20 mouse cellular contexts compared by ENCODE assay signal in the genomic region with DNA sequence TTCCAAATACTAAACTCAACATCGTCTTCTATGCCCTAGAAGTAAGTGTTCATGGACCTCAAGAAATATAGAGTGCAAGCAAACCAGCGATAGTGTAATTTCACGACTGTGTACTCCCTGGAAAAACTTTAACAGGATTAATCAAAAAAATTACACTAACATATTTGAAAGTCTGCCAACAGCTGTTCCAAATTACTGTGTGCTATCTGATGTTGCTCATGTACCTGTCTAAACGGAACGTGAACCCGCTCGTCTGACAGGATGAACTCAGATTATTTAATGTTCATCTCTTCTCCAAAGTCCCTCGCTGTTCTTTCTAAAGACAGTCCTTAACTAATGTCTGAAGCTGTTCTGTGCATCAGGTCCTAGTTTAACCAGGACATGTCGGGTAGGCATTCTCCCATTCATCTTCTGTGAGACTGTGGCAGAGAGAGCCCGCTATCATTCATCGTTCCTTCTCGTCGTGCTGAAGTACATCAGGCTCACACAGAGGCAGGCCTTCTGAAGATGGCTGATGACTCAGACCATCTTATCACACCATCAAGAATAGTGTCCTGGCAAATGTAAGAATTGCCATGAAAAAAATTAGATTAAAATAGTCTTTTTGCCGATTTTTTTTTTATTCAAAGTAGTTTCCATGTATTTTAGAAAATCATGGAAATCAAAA.
DNase-seq lines count a peak whose midpoint lies in the region; TF ChIP-seq lines count a peak whose summit lies in the region.
"Had no signal": no experiment of that assay in that cellular context is flagged by ENCODE, and none has a peak within 500 bp of the region (broad histone marks: within the 10 kb centered on the region; RNA-seq: fewer than 3 reads in every experiment).

No protein-coding gene starts in this region.

- H3K27me3 ChIP-seq in kidney, adult 2 months (replicated peaks; ENCODE audit: control insufficient read depth, insufficient read depth, low read length) = no peaks in the 10 kb centered on the region
- H3K27me3 ChIP-seq: embryonic facial prominence, embryonic 15.5 days; heart, embryonic 12.5 days; intestine, embryonic 15.5 days had no signal

- no peak overlapping the region for H3K27ac ChIP-seq in kidney, adult 2 months (ENCODE audit: insufficient read depth, low read depth, low read length)
- H3K27ac ChIP-seq: embryonic facial prominence, embryonic 15.5 days; forebrain, embryonic 10.5 days; heart, adult 2 months; hindbrain, embryonic 10.5 days; hindbrain, embryonic 14.5 days; intestine, embryonic 15.5 days had no signal

- WGBS in kidney, adult 2 months = 71% methylated on average over 14 of the region's 14 CpGs

- peaks cover 13% of the 10 kb centered on the region for H3K4me1 ChIP-seq in kidney, adult 2 months (ENCODE audit: control insufficient read depth, insufficient read depth, low read length)

- no peak for TF ChIP-seq POLR2A in kidney, adult 2 months (IDR thresholded peaks at IDR 0.05; ENCODE audit: low read depth, low read length)

- DNase-seq in kidney, adult 2 months = peak; percentile 41
- no peak for DNase-seq in kidney, adult 18-20 months
- DNase-seq in right cerebral cortex, adult 2 months (ENCODE audit: low spot score in 2 of 2) = peak; percentile 19 to 26
- no peak for DNase-seq in right cerebral cortex, postnatal 36 days (ENCODE audit: low spot score in 2 of 2)
- DNase-seq in MN1 (ENCODE audit: low spot score) = peak; percentile 75
- no peak for DNase-seq in spleen, postnatal 4 days (ENCODE audit: low spot score in 2 of 2)
- DNase-seq in ovary, postnatal 14 days (ENCODE audit: low spot score) = no peak
- DNase-seq: adrenal gland, postnatal 10 days; cerebellum, adult 11-12 months; cerebellum, adult 9-10 months; cerebellum, postnatal 25 days; gastrocnemius, postnatal 10 days; heart, adult 2 months had no signal

- no peak for TF ChIP-seq CTCF in kidney, adult 2 months (conservative IDR thresholded peaks at IDR 0.05; ENCODE audit: insufficient read depth, insufficient read length, low read depth, low read length)

- peaks cover 4% of the 10 kb centered on the region; the same call in 1 of the 2 replicates for H3K36me3 ChIP-seq in kidney, adult 2 months (ENCODE audit: control insufficient read depth, insufficient read depth, low read length)

- no peak overlapping the region for H3K4me3 ChIP-seq in kidney, adult 2 months (ENCODE audit: insufficient read depth, low read depth, low read length)
- H3K4me3 ChIP-seq: embryonic facial prominence, embryonic 15.5 days; erythroblast, embryonic 14.5 days; forebrain, embryonic 10.5 days; heart, adult 2 months; heart, embryonic 12.5 days; hindbrain, embryonic 10.5 days; intestine, embryonic 15.5 days had no signal

Comparison
In these comparisons a context has a peak if more than half of its experiments do, and no peak if none do; other contexts are left out.
1. DNase-seq: peak in kidney, adult 2 months (single experiment), right cerebral cortex, adult 2 months (2 of 2) and MN1 (single experiment); none in kidney, adult 18-20 months (single experiment), right cerebral cortex, postnatal 36 days (0 of 2), spleen, postnatal 4 days (0 of 2) and ovary, postnatal 14 days (single experiment).